Mouse (Mus musculus) C2C12 (cell line): Measurements from ENCODE around the gene Dgkd.

Experiments used
- MAX ChIP-seq: IDR thresholded peaks from one replicate; pipeline ENCODE4 v1.6.1; 2011; ENCODE audit warnings: mild to moderate bottlenecking, control low read depth
- MYOD1 ChIP-seq: IDR thresholded peaks from one replicate; pipeline ENCODE4 v1.6.1; 2011; ENCODE audit warnings: low read depth; ENCODE audit not compliant: control insufficient read depth, insufficient read length

DNA sequence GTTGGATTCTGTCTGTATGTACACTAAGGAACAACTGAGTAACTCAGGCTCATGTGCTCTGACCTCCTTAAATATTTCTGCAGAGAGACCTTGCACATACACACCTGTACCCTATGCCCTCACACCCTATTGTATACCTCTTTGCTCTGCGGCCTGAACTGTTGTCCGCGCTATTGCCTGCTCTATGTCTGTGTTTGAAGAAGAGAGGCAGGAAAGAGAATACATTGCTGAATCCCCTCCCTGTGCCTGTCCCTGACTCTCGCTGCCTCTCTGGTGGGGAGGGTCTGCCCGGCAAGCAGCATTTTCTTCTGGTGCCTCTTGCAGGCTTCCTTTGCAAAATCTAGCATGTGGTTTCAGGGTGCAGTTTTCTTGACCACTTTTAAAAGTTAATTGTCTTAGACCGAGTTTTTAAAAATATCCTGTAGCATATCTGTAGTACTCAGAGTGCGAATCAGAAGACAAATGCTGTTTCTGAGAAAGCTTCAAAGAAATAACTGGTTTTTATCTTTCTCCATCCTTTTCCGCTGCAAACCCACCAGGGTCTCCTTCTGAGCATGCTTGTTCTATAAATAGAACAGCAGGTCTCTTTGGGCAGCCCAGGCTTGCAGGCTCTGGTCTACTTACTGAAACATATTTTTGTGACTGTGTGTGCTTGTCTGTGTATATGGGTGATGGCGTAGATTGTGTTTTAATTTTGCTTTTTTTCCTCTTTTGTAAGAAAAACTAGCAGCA lies 24.6 kb downstream of the Dgkd start:
- no peak for TF ChIP-seq MAX
- no peak for TF ChIP-seq MYOD1
